Comparison of ENCODE assay signal across 20 mouse cellular contexts in the genomic region with DNA sequence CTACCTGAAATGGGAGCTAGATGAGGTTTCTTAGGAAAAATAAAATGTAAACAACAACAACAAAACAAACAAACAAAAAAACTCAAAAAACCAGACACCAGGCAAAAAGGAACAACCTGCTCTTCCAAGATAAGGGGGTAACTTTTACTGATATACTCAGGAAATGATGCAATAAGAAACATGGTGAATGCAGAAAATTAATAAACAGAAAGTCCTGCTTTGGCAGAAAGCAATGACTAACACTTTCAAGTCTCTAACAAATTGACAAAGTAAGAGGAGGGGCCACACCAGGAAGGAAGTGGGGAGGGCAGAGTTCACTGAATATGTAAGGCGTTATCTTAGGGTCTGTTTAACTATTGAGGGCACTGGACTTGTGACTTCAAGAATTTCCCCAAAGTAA.
A peak's percentile ranks its signal among the peaks of the same experiment; 100 is the strongest.
DNase-seq lines count a peak whose midpoint lies in the region; ATAC-seq and TF ChIP-seq lines count a peak whose summit lies in the region.
"Had no signal": no experiment of that assay in that cellular context is flagged by ENCODE, and none has a peak within 500 bp of the region (broad histone marks: within the 10 kb centered on the region; RNA-seq: fewer than 3 reads in every experiment).

No protein-coding gene starts in this region.

- peak in 1 of 2 experiments; percentile 80; a peak in 2 of 4 replicates for TF ChIP-seq EP300 in MEL (IDR thresholded peaks at IDR 0.05; ENCODE audit: low read depth in 1 of 2, low read length in 2 of 2)

- no peak overlapping the region for H3K4me3 ChIP-seq in liver, embryonic 12.5 days
- no peak overlapping the region for H3K4me3 ChIP-seq in MEL (ENCODE audit: control insufficient read depth in 1 of 2, insufficient read depth in 1 of 2, low read depth in 2 of 2, low read length in 2 of 2)
- no peak overlapping the region for H3K4me3 ChIP-seq in liver, embryonic 16.5 days (ENCODE audit: low read depth, low read length)
- H3K4me3 ChIP-seq: embryonic facial prominence, embryonic 15.5 days; heart, embryonic 13.5 days; hindbrain, embryonic 12.5 days had no signal

- WGBS in liver, embryonic 12.5 days (ENCODE audit: insufficient replicate concordance): 7% methylated on average over 1 of the region's 1 CpGs
- WGBS in liver, embryonic 16.5 days (ENCODE audit: insufficient replicate concordance): 7% methylated on average over 1 of the region's 1 CpGs

- no peaks in the 10 kb centered on the region for H3K27me3 ChIP-seq in liver, embryonic 12.5 days (replicated peaks)
- no peaks in the 10 kb centered on the region for H3K27me3 ChIP-seq in MEL (ENCODE audit: control insufficient read depth in 1 of 2, insufficient read depth in 2 of 2, low read length in 2 of 2)
- no peaks in the 10 kb centered on the region for H3K27me3 ChIP-seq in liver, embryonic 16.5 days (ENCODE audit: control insufficient read depth, insufficient read depth, low read depth, low read length)
- H3K27me3 ChIP-seq: embryonic facial prominence, embryonic 15.5 days; heart, embryonic 13.5 days had no signal

- ATAC-seq in liver, embryonic 12.5 days: peak; percentile 42; the same call in 1 of the 2 replicates
- ATAC-seq in erythroblast, adult 5-6 weeks (replicated peaks; ENCODE audit: low FRiP score, poor library complexity, severe bottlenecking): 0 out of 2 replicates have a peak, but pooled peaks have one; percentile 35
- ATAC-seq in liver, embryonic 16.5 days (ENCODE audit: low read depth): peak; percentile 58
- ATAC-seq: forebrain, embryonic 14.5 days; hindbrain, embryonic 16.5 days; inflammation-experienced regulatory T-cells, adult 6 months; intestine, postnatal 0 days had no signal

- no peaks in the 10 kb centered on the region for H3K36me3 ChIP-seq in liver, embryonic 12.5 days
- peaks cover 0 to 11% of the 10 kb centered on the region in 2 experiments; a peak in 2 of 4 replicates for H3K36me3 ChIP-seq in MEL (ENCODE audit: control insufficient read depth in 1 of 2, insufficient read depth in 2 of 2, low read length in 2 of 2)
- no peaks in the 10 kb centered on the region for H3K36me3 ChIP-seq in liver, embryonic 16.5 days (ENCODE audit: control insufficient read depth, insufficient read depth)
- H3K36me3 ChIP-seq: embryonic facial prominence, embryonic 15.5 days; heart, embryonic 13.5 days; hindbrain, embryonic 12.5 days had no signal

- peaks cover 10% of the 10 kb centered on the region; the same call in 1 of the 2 replicates for H3K4me1 ChIP-seq in liver, embryonic 12.5 days
- H3K4me1 ChIP-seq in MEL (ENCODE audit: control insufficient read depth in 1 of 2, insufficient read depth in 2 of 2, low read length in 2 of 2): peaks cover 6 to 12% of the 10 kb centered on the region in 2 experiments; a peak in 2 of 4 replicates
- no peaks in the 10 kb centered on the region; the same call in 1 of the 2 replicates for H3K4me1 ChIP-seq in liver, embryonic 16.5 days (ENCODE audit: control insufficient read depth, low read depth, low read length)
- H3K4me1 ChIP-seq: embryonic facial prominence, embryonic 15.5 days; heart, embryonic 13.5 days; hindbrain, embryonic 12.5 days had no signal

- no peak overlapping the region for H3K4me2 ChIP-seq in liver, embryonic 12.5 days
- H3K4me2 ChIP-seq in liver, embryonic 16.5 days (ENCODE audit: low read depth, low read length): no peak overlapping the region
- H3K4me2 ChIP-seq: embryonic facial prominence, embryonic 15.5 days; heart, embryonic 13.5 days; hindbrain, embryonic 12.5 days had no signal

- H3K79me2 ChIP-seq in MEL (ENCODE audit: control insufficient read depth, insufficient read depth, low read length, poor library complexity): no peaks in the 10 kb centered on the region

- DNase-seq in liver (no peak), MEL (ENCODE audit: low read depth, low spot score) (peak; percentile 48)
- no peak for DNase-seq in adrenal gland, adult 2 months
- no peak for DNase-seq in ovary, postnatal 36 days (ENCODE audit: low spot score)
- DNase-seq: adrenal gland, postnatal 10 days; cerebellum, adult 11-12 months; cerebellum, adult 9-11 months; cerebellum, postnatal 36 days; gastrocnemius, postnatal 14 days; heart, postnatal 4 days had no signal

- H3K9me3 ChIP-seq in liver, embryonic 12.5 days (replicated peaks): peaks cover 4% of the 10 kb centered on the region; the same call in 1 of the 2 replicates
- H3K9me3 ChIP-seq in MEL (replicated peaks; ENCODE audit: insufficient read depth, low read length): no peaks in the 10 kb centered on the region
- no peaks in the 10 kb centered on the region for H3K9me3 ChIP-seq in liver, embryonic 16.5 days (replicated peaks; ENCODE audit: control insufficient read depth, low read length)
- H3K9me3 ChIP-seq: embryonic facial prominence, embryonic 15.5 days had no signal

- no peak for TF ChIP-seq RAD21 in MEL (IDR thresholded peaks at IDR 0.05; ENCODE audit: low read depth, low read length)

- 0 out of 2 replicates have a peak overlapping the region, but pooled peaks have one; percentile 48 for H3K27ac ChIP-seq in liver, embryonic 12.5 days
- peak overlapping the region; percentile 66 for H3K27ac ChIP-seq in MEL (ENCODE audit: control insufficient read depth, low read depth, low read length)
- no peak overlapping the region for H3K27ac ChIP-seq in liver, embryonic 16.5 days (ENCODE audit: low read length)
- H3K27ac ChIP-seq: embryonic facial prominence, embryonic 15.5 days; heart, embryonic 13.5 days; hindbrain, embryonic 12.5 days had no signal

- TF ChIP-seq POLR2A in MEL (IDR thresholded peaks at IDR 0.05; ENCODE audit: control insufficient read depth in 1 of 2, insufficient read depth in 1 of 2, low read depth in 1 of 2, low read length in 2 of 2, poor library complexity in 1 of 2): no peak

- TF ChIP-seq CTCF in MEL (IDR thresholded peaks at IDR 0.05 in 2 of 3, conservative IDR thresholded peaks at IDR 0.05 in 1 of 3; ENCODE audit: control insufficient read depth in 1 of 3, insufficient read depth in 1 of 3, low read depth in 2 of 3, low read length in 3 of 3, poor library complexity in 1 of 3, severe bottlenecking in 1 of 3): no peak

- no peak overlapping the region for H3K9ac ChIP-seq in liver, embryonic 12.5 days
- H3K9ac ChIP-seq in MEL (ENCODE audit: control insufficient read depth, low read depth, low read length, poor library complexity, severe bottlenecking): no peak overlapping the region
- H3K9ac ChIP-seq in liver, embryonic 16.5 days (ENCODE audit: low read depth, low read length): no peak overlapping the region
- H3K9ac ChIP-seq: embryonic facial prominence, embryonic 15.5 days; heart, embryonic 13.5 days; hindbrain, embryonic 12.5 days had no signal

TF ChIP-seq in MEL, 35 proteins besides CTCF, POLR2A, EP300 and RAD21:
- no peak for TF ChIP-seq KAT2A (conservative IDR thresholded peaks at IDR 0.05; ENCODE audit: low read depth, low read length)
- no peak for TF ChIP-seq CHD1 (IDR thresholded peaks at IDR 0.05; ENCODE audit: low read depth, low read length)
- TF ChIP-seq ETS1 (IDR thresholded peaks at IDR 0.05; ENCODE audit: low read depth, low read length): peak; percentile 77
- no peak for TF ChIP-seq MYC (IDR thresholded peaks at IDR 0.05; ENCODE audit: low read depth, low read length)
- TF ChIP-seq MEF2A (IDR thresholded peaks at IDR 0.05; ENCODE audit: extremely low read depth, insufficient replicate concordance, low read depth, low read length, poor library complexity, severe bottlenecking): no peak
- peak; percentile 51; the same call in 1 of the 2 replicates for TF ChIP-seq SIN3A (IDR thresholded peaks at IDR 0.05; ENCODE audit: low read length)
- TF ChIP-seq ZMIZ1 (IDR thresholded peaks at IDR 0.05; ENCODE audit: low read depth, low read length): no peak
- TF ChIP-seq GABPA (IDR thresholded peaks at IDR 0.05; ENCODE audit: low read depth, low read length): no peak
- no peak for TF ChIP-seq MAZ (IDR thresholded peaks at IDR 0.05; ENCODE audit: low read depth, low read length)
- 0 out of 2 replicates have a peak, but pooled peaks have one; percentile 29 for TF ChIP-seq MXI1 (IDR thresholded peaks at IDR 0.05; ENCODE audit: low read depth, low read length)
- TF ChIP-seq NELFE (IDR thresholded peaks at IDR 0.05; ENCODE audit: low read depth, low read length): no peak
- no peak for TF ChIP-seq MAX (IDR thresholded peaks at IDR 0.05; ENCODE audit: low read length)
- TF ChIP-seq GATA1 (IDR thresholded peaks at IDR 0.05; ENCODE audit: low read depth, low read length): peak; percentile 70
- no peak for TF ChIP-seq CHD2 (IDR thresholded peaks at IDR 0.05; ENCODE audit: low read length)
- no peak for TF ChIP-seq ZC3H11A (IDR thresholded peaks at IDR 0.05; ENCODE audit: low read depth, low read length)
- no peak for TF ChIP-seq USF2 (IDR thresholded peaks at IDR 0.05; ENCODE audit: borderline replicate concordance in 1 of 2, insufficient read depth in 1 of 2, low read depth in 1 of 2, low read length in 2 of 2)
- peak; percentile 78; the same call in 1 of the 2 replicates for TF ChIP-seq TCF12 (IDR thresholded peaks at IDR 0.05; ENCODE audit: low read depth, low read length)
- peak; percentile 57 for TF ChIP-seq TAL1 (IDR thresholded peaks at IDR 0.05; ENCODE audit: low read length)
- no peak for TF ChIP-seq POLR2AphosphoS2 (IDR thresholded peaks at IDR 0.05; ENCODE audit: low read length)
- no peak for TF ChIP-seq MYB (IDR thresholded peaks at IDR 0.05; ENCODE audit: low read depth, low read length)
- peak; percentile 68; the same call in 1 of the 2 replicates for TF ChIP-seq ZNF384 (IDR thresholded peaks at IDR 0.05; ENCODE audit: low read depth, low read length)
- TF ChIP-seq ZKSCAN1 (IDR thresholded peaks at IDR 0.05; ENCODE audit: low read depth, low read length): no peak
- TF ChIP-seq ELF1 (IDR thresholded peaks at IDR 0.05; ENCODE audit: low read depth, low read length): peak; percentile 29; the same call in 1 of the 2 replicates
- no peak for TF ChIP-seq BHLHE40 (IDR thresholded peaks at IDR 0.05; ENCODE audit: borderline replicate concordance, low read depth, low read length)
- no peak for TF ChIP-seq SMC3 (IDR thresholded peaks at IDR 0.05; ENCODE audit: low read depth, low read length)
- no peak for TF ChIP-seq USF1 (IDR thresholded peaks at IDR 0.05; ENCODE audit: low read depth, low read length)
- no peak for TF ChIP-seq UBTF (IDR thresholded peaks at IDR 0.05; ENCODE audit: borderline replicate concordance, insufficient read depth, low read depth, low read length)
- no peak for TF ChIP-seq JUND (IDR thresholded peaks at IDR 0.05; ENCODE audit: low read depth, low read length)
- no peak for TF ChIP-seq HCFC1 (IDR thresholded peaks at IDR 0.05; ENCODE audit: low read depth, low read length)
- TF ChIP-seq RCOR1 (IDR thresholded peaks at IDR 0.05; ENCODE audit: low read depth, low read length): no peak
- no peak for TF ChIP-seq TBP (IDR thresholded peaks at IDR 0.05; ENCODE audit: low read depth, low read length)
